Mouse (Mus musculus) neural tube, embryonic 10.5 days (tissue): ENCODE results near the gene Tgm1.

Experiments
- DNase-seq: peaks from one replicate; pipeline ENCODE4 v3.0.0-alpha.2; 2017; ENCODE audit warnings: low spot score; ENCODE audit errors: extremely low spot score

The Tgm1 gene

DNA sequence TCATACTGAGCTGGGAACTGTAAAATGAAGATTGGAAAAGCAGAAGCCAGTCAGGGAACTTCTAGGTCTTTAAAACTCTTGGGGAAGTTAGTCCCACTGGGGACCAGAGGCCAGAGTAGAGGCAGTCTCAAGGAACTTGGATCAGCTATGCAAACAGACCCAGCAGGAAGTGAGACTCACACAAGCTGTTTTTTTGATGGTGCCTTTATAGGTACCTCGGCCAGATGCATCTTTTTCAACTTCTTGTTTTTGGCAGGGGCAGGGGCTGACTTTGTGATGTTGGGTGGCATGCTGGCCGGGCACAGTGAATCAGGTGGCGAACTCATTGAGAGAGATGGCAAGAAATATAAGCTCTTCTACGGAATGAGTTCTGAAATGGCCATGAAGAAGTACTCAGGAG is 36.1 kb downstream of the Tgm1 start:
- no peak for DNase-seq

DNA sequence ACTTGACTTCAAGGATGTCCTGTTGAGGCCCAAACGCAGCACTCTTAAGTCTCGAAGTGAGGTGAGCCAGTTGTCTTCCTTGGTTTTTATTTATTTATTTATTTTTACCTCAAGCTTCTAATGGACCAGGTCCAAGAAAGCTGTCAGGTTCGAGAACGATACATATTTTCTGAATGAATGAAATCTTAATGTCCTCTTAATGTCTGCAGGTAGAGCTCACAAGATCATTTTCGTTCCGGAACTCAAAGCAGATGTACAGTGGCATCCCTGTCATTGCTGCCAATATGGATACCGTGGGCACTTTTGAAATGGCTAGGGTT is 41.0 kb downstream of the Tgm1 start:
- no peak for DNase-seq

- DNase-seq, result peak; percentile 90
Observed at GRCm38 (mm10) chr14:55671833-55672740, 41.6 kb downstream of the Tgm1 start, which contains the start of the genes Gmpr2 and Nedd8. TSS of gene Gmpr2 (plus strand) at chr14:55671941. TSS of gene Nedd8 (minus strand) at chr14:55672124.

GRCm38 (mm10) chr14:55671486-55671832 is 42.3 kb downstream of the Tgm1 start:
- no peak for DNase-seq

- DNase-seq, result no peak
Observed at GRCm38 (mm10) chr14:55660636-55661035, 53.1 kb downstream of the Tgm1 start.

DNA sequence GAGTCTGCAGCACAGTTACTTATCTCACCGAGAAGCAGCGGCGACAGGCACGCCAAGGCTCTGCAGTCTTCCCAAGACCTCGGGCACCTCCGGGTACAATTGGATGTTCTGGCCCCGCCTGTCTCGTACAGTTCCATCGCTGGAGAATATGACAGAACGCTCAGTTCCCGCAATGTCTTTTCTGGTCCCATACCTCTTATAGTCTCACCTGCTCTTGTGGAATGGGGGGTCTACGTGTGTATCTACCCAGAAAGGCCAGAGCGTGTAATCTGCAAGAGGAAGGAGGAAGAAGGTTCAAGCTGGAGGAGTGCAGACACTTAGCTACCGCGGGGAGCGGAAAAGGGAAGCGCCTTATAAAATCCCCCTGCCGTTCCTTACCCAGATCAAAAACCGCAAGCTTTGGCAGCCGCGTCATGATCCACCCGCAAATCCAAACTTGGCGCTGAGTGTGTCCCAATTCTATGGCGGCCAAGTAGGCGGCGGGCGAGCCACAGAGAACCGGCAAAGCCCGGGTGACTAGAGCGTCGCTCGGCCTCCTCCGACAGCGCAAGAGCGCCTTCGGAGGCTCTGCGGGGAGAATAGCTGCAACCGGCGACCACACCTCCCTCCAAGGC is 53.7 kb downstream of the Tgm1 start, which contains the start of gene Mdp1:
Mdp1 (minus strand) TSS at position 549 of the 614 bp plus-strand sequence.
- DNase-seq, result peak; percentile 77

DNA sequence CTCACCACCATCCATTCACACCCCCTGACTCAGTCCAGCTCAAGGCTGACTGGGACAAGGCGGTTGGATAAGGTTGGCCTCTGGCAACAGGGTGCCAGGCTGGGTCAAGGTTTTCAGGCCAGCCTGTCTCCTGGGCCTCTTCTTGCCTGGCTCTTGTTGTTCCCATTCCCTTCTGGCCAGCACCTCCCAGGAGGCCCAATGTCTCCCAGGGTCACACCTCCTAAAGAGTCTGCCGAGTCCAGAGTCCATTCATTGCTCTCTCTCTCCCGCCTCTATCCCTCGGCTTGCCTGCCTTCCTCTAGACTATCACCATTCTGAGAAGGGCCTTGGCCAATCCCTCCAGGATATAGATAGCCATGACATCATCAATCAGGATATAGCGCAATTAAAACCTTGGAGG is 55.7 kb downstream of the Tgm1 start:
- DNase-seq, result no peak

- DNase-seq, result no peak
Observed at GRCm38 (mm10) chr14:55656935-55657334, 56.8 kb downstream of the Tgm1 start.

GRCm38 (mm10) chr14:55651528-55651927 is 62.2 kb downstream of the Tgm1 start:
- DNase-seq, result no peak
